Mouse (Mus musculus) subcutaneous adipose tissue, adult 2 months (tissue): ENCODE results near the gene Myom3. TPM values are rescaled to one million over a fixed set of nuclear protein-coding genes. Genes with fewer than 3 reads are reported as not detected.

Experiments used
- polyA plus RNA-seq: library from polyadenylated mRNA; depleted of rRNA; stranded (reverse); fragments of >200 nt; gene quantifications from 2 replicates; pipeline ENCODE4 v1.2.3, GENCODE M21; 2012; ENCODE audit warnings: low replicate concordance; rRNA removed

The Myom3 gene
- 0.44 and 2.4 TPM in 2 replicates for polyA plus RNA-seq

DNA sequence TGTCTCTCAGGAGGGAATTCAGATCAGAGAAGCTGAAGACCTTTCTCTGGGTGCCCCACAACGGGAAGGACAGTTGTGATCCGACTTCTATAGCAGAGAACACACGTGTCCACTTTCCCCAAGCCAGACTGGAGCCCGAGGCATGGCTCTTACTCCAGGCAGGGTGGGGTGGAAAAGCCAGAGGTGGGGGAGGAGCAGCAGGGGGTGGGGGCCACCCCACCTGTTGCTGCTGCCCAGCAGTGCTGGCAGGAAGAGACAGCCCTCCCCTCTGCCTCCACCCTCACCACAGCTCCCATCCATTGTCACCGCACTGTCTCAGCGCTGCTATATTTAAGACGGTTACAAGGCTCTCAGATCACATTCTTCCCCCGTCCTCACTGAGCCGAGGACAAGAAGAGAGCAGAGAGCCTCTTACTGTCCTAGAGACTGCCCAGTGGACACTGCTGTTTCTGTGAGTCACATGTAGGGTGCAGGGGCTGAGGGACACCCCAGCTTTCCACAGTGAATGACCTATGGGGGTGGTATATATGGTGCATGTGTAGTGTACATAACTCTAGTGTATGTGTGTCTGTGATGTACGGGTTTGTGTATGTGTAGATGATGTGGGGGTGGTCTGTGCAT is at the start of gene Myom3:
Gene Myom3, plus strand, starts transcription at position 360 of the 621 bp plus-strand sequence.

DNA sequence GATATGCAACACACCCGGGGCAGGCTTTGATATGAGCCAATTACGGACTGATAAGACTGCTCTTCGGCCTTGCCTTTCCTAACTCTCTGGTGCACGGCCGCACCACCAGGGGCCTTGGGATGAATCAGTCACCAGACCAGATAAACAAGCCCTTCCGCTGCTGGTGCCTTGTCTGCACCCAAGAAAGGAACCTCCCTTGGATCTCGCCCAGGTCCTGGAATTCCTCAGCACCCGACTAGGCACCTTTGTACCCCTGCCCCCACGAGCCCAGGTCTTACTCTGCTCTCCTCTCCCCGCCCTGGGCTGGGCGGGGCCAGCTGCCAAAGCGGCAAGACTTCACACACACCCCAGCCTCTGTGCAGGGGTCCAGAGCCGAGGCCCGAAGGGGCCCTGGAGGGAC is 31.7 kb upstream of the Myom3 start, which contains the start of gene Il22ra1:
Gene Il22ra1, plus strand, starts transcription at position 356 of the 400 bp plus-strand sequence.

DNA sequence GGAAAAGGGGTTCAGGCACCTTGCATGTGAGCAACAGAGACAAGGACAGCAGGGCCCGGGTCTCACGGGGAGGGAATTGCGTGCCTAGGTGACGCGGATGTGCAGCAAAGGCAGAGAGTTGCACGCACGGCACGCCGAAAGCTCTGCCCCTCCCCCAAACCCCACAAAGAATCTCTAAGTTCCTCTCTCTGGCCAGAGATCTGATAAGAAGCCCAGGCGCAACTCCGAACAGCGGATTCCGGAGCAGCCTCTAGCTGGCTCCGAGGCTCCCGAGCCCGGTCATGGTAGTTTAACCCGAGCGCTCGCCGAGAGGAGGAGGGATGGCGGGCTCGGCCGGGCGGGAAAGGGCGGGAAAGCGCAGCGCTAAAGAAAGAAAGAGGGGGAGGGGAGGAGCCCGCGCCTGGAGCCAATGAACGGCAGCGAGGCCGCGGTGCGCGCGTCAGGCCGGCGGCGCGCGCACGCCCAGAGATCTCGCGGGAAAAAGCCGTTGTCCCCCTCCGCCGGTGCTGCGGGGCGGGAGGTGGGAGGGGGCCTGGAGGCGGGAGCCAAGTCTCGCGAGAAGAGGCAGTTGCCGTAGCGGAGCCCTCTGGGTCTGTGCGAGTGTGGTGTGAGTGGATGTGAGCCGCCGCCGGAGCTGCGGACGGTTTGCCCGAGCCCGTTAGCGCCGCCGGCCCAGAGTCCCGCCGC is 96.2 kb downstream of the Myom3 start, which contains the start of gene Srsf10:
Gene Srsf10, plus strand, starts transcription at position 212 of the 687 bp plus-strand sequence.

Other genes with a start within 250 kb of the Myom3 start
- 0.63 TPM in 1 of 2 replicates, not detected in the other for gene Grhl3, start 186.1 kb upstream of the Myom3 start, polyA plus RNA-seq
- gene Ifnlr1, start 73.4 kb upstream of the Myom3 start, polyA plus RNA-seq = 0.14 and 5.1 TPM in 2 replicates
- gene Il22ra1, start 31.5 kb upstream of the Myom3 start, polyA plus RNA-seq = 0.24 and 1.9 TPM in 2 replicates
- 38.8 and 103 TPM in 2 replicates for gene Srsf10, start 96.0 kb downstream of the Myom3 start, polyA plus RNA-seq
- gene Pnrc2, start 114.1 kb downstream of the Myom3 start, polyA plus RNA-seq = 27.5 and 32.9 TPM in 2 replicates
- 1.5 and 1.8 TPM in 2 replicates for gene Cnr2, start 135.7 kb downstream of the Myom3 start, polyA plus RNA-seq
- gene Fuca1, start 161.0 kb downstream of the Myom3 start, polyA plus RNA-seq = 78.3 and 121 TPM in 2 replicates
- 60.7 and 66.8 TPM in 2 replicates for gene Hmgcl, start 186.7 kb downstream of the Myom3 start, polyA plus RNA-seq
- 57.0 and 108 TPM in 2 replicates for gene Gale, start 204.0 kb downstream of the Myom3 start, polyA plus RNA-seq
- gene Lypla2, start 212.9 kb downstream of the Myom3 start, polyA plus RNA-seq = 85.5 and 106 TPM in 2 replicates
- 29.8 and 33.2 TPM in 2 replicates for gene Pithd1, start 227.5 kb downstream of the Myom3 start, polyA plus RNA-seq